Mouse (Mus musculus) cerebellum, postnatal 14 days (tissue): ENCODE results near the gene Auts2.

Experiments used
- DNase-seq, 2 experiments: peaks; one replicate each; pipeline ENCODE4 v3.0.0; 2021; ENCODE audit warnings: mixed read lengths in 2 of 2

Gene Auts2

DNA sequence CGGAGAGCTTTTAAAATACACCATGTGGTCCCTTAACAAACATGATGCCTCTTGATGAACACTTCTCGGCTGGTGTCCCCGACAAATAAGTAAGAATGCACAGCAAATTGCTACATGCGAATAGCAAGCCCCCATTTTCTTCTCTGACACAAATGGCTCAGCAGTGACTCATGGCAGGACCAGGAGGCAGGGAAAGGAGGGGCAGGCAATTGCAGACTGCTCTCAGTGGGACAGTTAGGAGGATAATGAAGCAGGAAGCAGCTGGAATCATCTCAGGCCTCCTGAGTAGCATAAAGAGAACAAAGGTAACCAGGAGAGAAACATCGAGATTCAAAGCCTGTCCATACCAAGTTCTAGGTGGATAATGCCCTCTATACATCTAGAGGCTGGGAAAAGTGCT, 228.8 kb downstream of the Auts2 start:
- DNase-seq: no peak

DNA sequence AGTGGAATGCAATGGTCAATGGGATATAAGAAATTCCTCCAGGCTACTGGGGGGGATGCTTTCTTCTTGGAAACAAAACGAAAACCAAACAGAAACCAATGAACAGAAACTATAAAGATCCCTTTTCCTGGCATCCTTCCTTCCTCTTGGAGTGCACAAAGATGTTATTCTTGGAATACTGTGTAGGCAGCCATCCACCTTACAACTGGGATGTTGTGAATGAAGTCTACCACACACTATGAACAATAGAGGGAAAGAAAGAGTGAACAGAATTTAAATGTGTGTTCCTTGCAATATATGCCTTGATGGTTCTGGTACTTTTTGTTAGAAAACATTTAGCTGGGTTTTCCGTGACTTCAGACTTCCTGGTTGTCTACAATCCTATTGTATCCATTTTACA, 236.1 kb downstream of the Auts2 start:
- DNase-seq: no peak

DNA sequence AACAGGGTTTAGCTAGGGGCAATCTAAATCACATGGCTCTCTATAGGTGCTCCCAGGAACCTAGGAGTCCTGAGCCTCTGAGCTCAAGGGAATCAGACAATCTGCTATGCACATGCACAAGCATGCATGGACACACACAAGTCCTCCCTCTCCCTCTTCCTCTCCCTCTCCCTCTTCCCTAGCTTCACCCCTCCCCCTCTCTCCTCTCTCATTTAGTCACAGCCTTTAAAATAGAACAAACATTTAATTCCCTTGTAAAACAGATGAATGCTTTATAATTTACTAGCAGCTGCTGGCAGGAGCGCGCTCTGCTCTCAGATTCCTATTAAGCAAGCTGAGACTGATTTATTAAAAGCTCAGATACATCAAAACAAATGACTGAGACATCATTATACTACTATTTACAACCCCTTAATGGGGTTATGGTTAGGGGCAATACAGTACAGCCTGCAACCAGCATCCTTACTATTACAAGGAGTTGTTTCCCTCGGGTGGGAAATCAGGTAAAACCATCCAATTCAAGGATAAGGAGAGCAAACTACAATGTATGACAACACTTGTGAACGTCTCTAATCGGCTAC, 237.7 kb downstream of the Auts2 start:
- no peak for DNase-seq

DNA sequence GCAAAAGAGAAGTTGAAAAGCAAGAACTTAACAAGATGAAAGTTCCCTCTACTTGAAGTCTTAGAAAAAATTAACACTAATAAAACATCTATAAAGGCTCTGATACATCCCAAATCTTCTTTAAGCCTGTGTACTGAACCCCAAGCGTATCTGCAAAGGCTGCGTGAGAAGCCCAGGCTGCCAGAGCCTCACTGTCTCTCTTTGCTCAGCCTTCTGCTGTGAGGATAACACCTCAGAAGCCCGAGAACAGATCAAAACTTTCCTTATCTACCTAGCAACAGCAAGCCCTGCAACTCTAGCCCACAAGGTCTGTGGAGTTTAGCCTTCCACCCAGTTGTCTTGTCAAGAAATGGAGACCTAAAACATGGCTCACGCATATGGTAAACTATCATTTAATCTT, 240.4 kb downstream of the Auts2 start:
- DNase-seq: no peak

DNA sequence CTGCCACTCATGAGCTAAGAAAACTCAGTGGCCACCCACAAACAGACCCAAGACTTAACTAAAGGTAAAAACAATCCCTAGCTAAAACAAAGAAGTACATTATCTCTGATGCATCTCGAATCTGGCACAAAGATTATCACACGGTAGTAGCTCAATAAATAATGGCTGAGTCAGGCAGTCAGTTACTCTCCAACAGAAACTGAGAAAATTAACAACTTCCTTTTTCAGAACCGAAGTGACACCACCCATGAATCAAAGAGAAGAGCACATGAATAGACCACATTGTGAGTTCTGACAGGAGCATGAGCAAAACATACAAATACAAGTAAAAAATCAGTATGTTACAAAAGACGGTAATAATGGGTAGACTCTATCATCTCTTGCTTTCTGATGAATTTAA, 242.3 kb downstream of the Auts2 start:
- DNase-seq: no peak

DNA sequence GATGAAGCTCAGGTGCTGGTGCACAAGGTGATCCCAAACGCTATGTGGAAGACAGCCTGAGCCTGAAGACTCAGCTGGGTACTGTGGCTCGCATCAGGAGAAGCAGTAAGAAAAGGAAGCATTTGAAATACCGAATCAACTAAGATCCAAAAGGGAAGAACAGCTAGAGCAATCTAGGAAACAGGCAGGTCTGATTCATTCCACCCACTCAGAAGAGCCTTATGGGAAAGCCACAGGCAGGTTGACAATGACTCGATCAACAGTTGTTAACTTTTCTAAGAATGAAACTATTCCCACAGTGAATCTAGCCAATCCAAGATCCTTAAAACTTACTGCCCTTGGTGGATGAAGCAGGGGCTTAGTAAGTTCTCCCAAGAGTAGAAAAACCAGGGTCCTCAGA, 243.4 kb downstream of the Auts2 start:
- DNase-seq: no peak

DNA sequence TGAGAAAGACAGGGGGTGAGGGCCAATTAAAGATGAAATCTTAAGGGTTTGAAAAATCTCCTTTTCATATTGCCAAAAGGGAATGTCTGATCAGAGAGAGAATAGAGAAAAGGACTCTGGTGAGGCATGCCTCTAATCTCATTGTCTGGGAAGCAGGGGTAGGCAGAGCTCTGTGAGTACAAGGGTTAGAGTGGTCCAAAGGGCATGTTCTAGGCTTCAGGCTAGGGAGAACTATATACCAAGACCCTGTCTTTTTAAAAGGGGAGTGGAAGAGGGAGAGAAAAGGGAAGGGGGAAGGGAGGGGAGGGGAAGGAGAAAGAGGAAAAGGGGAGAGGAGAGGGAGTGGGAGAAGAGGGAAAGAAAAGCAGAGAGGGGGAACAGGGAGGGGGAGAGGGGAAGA, 244.1 kb downstream of the Auts2 start:
- no peak for DNase-seq

DNA sequence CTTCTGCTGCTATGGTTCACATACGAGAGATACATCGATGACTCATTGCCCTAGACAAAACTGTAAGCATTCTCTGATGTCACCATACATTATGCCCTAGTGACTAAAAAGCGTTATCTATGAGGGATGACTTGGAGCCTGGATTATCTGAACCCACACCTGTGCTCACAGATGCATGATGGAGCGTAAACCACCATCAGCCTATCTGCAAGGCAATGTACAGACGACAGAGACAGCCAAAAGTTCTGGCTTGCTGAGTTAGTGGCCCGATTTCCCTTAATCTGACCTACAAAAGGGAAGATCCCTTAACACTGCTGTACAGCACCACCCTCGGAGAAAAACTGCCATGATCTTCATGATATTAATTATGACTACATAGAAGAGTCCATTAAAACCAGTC, 245.8 kb downstream of the Auts2 start:
- no peak for DNase-seq

DNA sequence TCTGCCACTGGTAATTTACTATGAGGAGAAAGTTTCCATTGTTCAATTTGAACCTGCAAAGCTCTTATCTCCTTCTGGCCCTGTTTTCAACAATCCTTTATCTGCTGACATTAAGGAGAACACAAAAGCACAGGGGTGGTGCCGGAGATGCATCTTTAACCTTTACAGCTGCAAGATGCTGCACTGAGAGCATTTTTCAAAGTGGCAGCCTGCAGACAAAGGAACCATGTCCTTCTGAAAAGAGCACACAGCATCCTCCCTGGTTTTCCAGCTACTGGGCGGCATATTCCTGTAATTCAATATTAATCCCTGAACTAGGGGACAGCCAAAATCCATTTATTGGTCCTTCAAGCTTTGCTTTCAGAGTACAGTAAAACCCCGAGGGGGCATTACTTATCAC, 248.7 kb downstream of the Auts2 start:
- DNase-seq: no peak

DNA sequence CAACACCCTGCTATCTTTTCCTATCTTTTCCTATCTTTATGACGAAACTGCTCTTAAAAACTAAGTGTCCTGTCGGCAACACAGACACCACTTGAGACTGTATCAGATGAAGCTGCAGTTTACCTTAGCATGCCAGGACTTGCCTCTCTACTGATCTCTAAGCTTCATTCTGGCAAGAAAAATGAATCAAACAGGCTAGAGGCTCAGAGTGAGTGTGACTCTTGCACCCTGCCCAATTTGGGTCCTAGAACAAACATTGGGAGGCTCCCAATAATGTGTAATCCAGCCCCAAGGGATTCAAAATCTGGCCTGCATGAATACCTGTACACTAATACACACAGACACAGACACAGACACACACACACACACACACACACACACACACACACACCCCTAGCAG, 250.2 kb downstream of the Auts2 start:
- DNase-seq: no peak

DNA sequence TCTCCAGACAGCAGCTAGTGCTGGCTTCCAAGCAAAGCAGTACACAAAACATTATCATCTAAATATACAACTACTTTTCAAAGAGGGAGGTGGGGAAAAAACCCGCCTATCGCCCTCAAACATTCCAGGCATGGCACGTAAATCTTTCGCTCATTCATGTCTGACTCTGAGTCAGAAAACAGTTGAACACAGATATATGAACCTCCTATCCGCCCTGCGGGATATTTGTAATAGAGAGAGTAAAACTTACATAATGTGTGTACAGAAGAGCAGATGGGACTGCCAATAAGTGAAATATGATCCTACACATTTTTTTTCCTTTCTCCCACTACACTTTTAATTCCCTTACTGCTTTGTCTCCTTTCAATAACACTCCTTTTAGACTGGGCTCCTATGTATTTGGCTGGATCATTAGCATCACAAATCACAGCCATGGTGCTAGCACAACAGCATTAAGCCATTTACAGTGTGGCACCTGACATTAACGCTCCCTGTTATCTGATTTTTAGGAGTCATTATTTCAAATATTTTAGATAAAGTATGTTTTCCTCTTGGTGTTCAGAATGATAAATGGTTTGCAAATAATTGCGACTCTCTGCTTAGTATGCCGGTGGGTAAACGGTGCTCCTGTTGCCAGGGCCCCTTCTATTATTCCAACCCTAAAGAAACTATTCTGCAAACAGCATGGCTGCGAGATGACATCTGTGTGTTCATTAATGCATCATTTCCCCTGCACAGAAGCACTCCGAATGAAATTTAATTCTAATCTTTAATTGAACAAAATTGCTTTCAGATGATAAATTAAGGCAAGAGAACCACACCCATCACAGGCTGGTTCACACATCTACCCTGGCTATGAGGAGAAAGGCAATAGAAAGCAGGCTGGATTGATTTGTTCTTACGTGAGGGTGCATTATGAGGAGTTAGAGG, 252.3 kb downstream of the Auts2 start:
- DNase-seq: no peak

DNA sequence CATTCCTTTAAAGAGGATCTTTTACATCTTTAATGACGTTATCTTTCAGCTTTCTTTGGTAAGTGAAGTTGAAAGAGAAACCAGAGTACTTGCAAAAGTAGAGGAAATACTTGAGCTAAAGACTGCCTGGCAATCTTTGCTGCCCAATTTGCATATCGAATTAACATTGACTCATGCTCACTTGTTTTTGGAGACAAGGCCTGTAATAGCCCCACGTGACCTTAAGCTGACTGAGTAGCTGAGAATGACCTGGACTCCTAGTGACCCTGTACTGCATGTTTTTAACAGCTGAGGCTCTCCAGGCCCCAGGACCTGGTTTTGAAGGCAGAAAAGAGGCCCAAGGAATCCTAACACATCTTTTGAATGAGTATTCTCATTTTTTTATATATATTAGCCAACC, 259.4 kb downstream of the Auts2 start:
- DNase-seq: no peak

DNA sequence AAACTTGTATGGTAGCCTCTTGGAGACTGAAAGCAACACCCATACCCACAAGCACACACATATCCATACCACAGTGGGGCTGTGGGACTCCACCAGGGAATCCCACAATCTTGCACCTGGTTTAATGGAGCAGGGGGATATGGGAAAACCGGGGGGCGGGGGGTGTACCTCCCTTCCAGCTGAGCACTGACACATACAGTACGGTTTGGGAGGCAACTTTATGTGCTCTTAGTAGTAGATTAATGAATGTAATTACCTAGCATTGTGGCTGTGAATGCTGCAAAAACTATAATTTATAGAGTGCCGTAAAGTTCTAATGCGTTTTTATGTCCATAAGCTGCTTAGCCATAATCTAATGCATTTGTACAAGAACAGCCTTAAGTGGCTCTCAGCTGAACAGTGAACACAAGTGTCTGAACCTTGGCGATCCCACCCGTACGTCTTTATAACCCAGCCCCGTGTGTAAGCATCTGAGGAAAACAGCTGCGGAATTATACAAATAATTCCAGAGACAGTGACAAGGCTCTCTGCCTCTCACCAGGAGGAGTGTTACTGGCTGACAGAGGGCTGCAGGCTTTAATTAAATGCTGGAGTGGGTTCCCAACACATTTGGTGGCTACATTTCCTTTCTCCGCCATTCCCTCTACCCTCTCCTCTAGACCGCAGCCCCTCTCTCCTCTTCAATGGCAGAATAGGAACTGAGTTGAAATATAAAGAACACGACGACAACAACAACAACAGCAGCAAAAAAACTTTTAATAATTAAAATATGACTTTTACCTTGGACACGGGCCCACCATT, 268.8 kb downstream of the Auts2 start:
- no peak for DNase-seq

DNA sequence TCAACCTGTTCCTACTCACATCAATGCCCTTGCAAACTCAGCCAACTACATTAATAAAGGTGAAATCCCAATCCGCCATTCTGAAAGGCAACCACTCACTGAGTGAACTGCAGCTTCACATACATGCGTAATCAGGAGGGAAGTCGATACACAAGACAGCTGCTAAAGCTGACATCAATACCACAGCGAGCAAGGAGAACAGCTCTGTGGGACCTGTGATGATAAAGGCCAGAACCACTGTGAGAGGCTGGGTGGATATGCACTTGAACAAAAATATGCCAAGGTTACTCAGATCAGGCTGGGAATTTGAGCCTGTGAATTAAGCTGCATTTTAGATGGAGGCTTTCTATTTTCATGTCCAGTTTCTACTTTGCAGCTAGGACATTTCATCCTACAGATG, 271.0 kb downstream of the Auts2 start:
- no peak for DNase-seq

DNA sequence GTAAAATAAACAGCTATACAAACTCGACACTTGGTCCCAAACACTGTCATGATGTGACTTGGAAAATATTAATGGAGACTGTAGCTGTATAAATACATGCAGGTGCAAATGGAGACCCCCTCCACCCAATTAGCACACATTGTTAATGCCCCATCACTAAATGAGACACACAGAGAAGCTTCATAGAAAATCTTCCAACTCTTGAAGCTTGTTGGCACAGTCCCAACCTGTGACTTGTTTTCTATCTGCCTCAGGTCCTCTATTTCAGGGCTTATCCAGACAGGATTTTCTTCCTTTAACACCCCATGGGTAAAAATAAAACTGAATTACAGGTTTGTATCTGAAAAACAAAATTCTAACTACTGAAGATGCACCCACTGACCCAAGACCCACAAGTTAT, 272.2 kb downstream of the Auts2 start:
- DNase-seq: no peak

DNA sequence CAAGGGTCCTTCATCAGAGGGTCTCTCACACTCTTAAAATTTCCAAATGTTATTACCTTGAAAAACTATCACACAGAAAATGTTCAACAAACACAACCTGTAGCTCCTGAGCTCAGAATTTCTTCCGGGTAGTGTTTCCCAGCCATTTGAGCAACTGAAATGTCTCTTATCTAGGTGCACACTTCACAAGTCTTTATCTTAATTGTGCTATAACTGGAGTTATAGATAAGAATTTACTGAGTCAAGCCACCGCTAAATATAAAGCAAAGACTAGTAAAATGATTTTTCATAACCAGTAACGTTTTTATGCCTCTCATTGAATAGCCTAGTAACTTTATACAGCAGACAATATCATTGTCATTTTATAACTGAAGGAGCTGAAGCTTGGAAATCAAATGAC, 273.1 kb downstream of the Auts2 start:
- DNase-seq: no peak

DNA sequence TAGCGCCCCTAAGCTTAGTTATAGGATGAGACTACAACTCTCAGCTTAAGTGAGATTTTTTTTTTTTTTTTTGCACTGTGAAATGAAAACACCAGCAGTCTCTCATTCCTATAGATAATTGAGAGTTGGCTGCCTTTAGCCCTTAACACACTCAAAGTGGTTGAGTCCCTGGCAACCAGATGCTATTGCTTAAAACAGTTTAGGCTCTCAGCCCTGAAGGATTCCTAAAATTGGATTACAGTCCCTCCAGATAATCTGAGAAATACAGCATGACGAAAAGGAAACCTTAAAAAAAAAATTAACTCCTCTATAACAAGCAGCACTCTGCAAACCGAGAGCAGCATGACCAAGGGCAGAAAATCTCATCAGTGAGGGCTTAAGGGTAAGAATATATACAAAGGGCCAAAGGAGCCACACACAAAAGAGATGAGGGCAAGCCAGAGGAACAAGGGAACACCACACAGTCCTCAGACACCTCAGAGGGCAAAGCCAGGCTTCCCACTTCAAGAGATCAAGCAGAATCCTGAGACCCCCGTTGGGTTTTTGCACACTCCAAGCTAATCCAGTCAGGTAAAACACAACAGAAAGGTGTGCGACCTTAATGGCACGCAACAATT, 274.7 kb downstream of the Auts2 start:
- no peak for DNase-seq

DNA sequence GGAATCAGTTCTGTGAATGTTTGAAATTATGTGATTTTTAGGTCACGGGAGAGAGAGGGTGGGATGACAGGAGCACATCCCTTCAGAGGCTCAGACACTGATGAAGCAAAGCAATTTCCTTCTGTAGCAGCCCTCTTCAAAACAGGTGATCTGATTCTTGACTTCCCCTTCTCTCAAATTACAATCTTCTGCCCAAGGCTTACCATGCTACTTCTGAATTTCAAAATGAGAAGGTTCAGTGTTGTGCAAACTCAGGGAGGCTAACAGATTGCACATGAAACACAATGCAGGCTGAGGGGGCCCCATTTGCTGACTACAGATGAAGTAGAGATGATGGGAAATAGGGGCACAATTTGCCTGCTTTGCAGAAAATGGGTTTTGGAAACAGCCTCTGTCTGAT, 278.1 kb downstream of the Auts2 start:
- DNase-seq: no peak

DNA sequence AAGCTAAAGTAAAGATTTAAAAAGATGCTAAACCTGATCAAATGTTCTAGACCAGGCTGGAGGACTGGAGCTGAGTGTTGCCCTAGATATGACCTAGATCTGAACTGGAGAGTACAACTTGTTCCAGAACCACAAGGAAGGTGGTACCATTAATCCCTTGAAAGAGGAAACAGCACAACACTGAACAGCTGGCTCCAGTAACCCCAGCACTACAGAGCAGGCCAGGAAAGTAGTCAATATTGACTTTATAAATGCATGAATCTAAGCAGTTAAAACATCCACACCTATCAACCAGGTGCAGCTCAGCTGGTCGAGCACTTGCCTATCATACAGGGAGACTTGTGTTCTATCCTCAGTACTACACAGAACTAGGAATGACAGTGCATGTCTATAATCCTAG, 281.4 kb downstream of the Auts2 start:
- no peak for DNase-seq

DNA sequence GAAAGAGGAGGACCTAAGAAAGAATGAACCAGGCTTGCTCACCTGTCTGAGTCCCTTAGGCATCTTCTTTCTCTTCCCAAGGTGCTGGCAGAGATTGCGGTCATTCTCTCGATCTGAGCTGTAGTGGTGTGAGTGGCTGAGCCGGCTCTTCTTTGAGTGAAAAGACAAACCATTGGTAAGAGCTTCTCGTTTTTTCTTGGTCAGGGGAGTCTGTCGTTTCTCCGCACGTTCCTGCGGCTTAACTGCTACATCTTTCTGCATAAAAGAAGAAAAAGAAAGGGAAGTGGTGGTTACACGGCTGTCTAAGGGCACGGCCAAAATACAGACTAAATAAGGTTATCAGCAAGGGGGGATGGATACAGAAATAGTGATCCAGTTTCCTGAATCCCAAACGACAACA, 284.3 kb downstream of the Auts2 start:
- DNase-seq: no peak

DNA sequence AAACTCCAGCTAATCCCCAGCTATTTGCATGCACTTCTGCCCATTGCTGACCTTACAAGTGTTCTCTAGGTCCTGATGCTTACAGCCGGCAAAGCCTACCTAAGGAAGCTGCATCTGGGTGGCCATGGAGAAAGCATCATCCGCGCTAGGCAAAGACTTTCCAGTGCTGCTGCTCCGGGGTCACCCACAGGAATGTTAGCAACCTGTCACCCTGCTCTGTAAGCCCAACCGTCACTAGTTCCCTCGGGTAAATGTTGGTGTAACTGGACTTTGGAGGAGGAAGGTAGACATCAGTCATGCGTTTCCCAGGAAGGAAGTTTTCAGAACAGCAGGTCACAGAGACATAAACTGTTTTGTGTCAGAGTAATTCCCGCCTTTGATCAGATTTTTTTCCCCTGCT, 287.6 kb downstream of the Auts2 start:
- DNase-seq: no peak

DNA sequence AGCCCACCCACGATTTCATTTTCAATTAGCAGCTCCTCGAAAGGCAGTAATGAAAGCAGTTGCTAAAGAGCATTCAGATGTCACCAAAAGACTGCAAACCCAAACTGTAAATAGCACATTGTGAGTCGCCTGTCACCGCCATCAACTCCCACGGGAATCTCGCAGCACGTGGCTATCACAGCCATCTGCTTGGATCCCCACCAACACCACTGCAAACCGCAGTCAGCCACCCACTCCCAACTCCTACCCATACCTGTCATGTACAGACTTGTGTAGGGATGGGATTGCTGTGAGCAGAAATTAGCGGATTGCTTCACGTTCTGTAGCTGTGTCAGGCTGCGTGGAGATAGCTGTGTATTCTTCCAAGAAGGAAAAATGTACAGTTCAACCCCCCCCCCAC, 293.6 kb downstream of the Auts2 start:
- peak in 1 of 2 experiments; percentile 21 for DNase-seq

DNA sequence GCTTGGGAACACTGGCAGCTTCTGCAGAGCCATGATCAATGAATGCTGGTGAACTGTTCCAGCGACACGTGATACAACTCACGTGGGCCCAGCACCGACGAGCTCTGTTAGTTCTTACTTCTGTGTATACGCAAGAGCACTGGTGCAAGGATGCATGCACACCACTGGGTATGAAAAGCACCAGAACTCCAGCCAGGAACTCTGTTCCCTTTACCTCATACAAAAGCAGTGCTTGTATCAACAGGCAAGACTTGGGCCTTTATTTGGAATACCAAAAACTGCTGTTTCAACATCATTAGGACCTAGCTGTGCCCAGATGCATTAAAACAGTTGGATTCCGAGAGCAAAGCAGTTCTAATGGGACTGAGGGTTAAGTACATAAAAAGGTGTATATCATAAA, 295.1 kb downstream of the Auts2 start:
- DNase-seq: no peak
